Mouse (Mus musculus) intestine, embryonic 15.5 days (tissue): ENCODE data around the gene Zfp62. TPM values are rescaled to one million over a fixed set of nuclear protein-coding genes. Genes with fewer than 3 reads are reported as not detected.

ENCODE experiments used
- ATAC-seq: fragments of 200-750 bp; cut with Nextera tagmentation; 2 replicates; pipeline ENCODE4 v1.8.0; 2017; ENCODE audit warnings: moderate TSS enrichment, moderate library complexity
- H3K27ac ChIP-seq: fragments of 300-500 bp; sonication (generic); 2 replicates; pipeline ENCODE4 v1.5.1; 2015; ENCODE audit warnings: mild to moderate bottlenecking, inconsistent platforms
- H3K27me3 ChIP-seq: fragments of 300-500 bp; sonication (generic); replicated peaks from 2 replicates; pipeline ENCODE4 v1.6.1; 2015; ENCODE audit warnings: inconsistent platforms
- H3K36me3 ChIP-seq: fragments of 300-500 bp; sonication (generic); 2 replicates; pipeline ENCODE4 v1.6.1; 2015; ENCODE audit warnings: inconsistent platforms
- H3K4me1 ChIP-seq: fragments of 300-500 bp; sonication (generic); replicated peaks from 2 replicates; pipeline ENCODE4 v1.6.1; 2015; ENCODE audit warnings: inconsistent platforms
- H3K4me2 ChIP-seq: fragments of 300-500 bp; sonication (generic); replicated peaks from 2 replicates; pipeline ENCODE4 v1.6.1; 2015; ENCODE audit warnings: mild to moderate bottlenecking, inconsistent platforms
- H3K4me3 ChIP-seq: fragments of 300-500 bp; sonication (generic); replicated peaks from 2 replicates; pipeline ENCODE4 v1.5.1; 2015; ENCODE audit warnings: inconsistent platforms
- H3K9ac ChIP-seq: fragments of 300-500 bp; sonication (generic); 2 replicates; pipeline ENCODE4 v1.6.1; 2015; ENCODE audit warnings: inconsistent platforms
- H3K9me3 ChIP-seq: fragments of 300-500 bp; sonication (generic); 2 replicates; pipeline ENCODE4 v1.6.1; 2016; ENCODE audit warnings: inconsistent platforms
- WGBS: fragments of 180-500 bp; shearing (Covaris S2); methylation state at CpG from one replicate; pipeline ENCODE4 v1.1.7; 2015; 5-methylcytosine and 5-hydroxymethylcytosine counted together
- polyA plus RNA-seq: library from polyadenylated mRNA; unstranded; fragments of >200 nt; fragmentation: Nextera tagmentation; extraction: Ambion mirVana; gene quantifications from 2 replicates; pipeline ENCODE4 v1.2.1, GENCODE M21; 2015

Gene Zfp62
- polyA plus RNA-seq, 1 experiment from 2014 or later: 28.6 TPM

- H3K4me1 ChIP-seq: peaks cover 29% of the 10 kb centered on the region
- peak overlapping the region; percentile 96 for H3K27ac ChIP-seq
- no peaks in the 10 kb centered on the region for H3K36me3 ChIP-seq
- H3K9ac ChIP-seq: peak overlapping the region; percentile 60
- no peaks in the 10 kb centered on the region for H3K9me3 ChIP-seq
- under 1% methylated on average over 4 of the region's 4 CpGs for WGBS
- no peak; the same call in 1 of the 2 replicates for ATAC-seq
- no peaks in the 10 kb centered on the region for H3K27me3 ChIP-seq
- peak overlapping the region; percentile 55 for H3K4me3 ChIP-seq
- peak overlapping the region; percentile 70 for H3K4me2 ChIP-seq
These were observed 41.5 kb downstream of the Zfp62 start for GRCm38 (mm10) chr11:49244595-49244930.

- no peaks in the 10 kb centered on the region for H3K36me3 ChIP-seq
- no peak for ATAC-seq
These were observed 42.1 kb downstream of the Zfp62 start for GRCm38 (mm10) chr11:49245176-49245575.

GRCm38 (mm10) chr11:49245634-49246415, 42.7 kb downstream of the Zfp62 start:
- no peak for ATAC-seq
- H3K4me1 ChIP-seq: peaks cover 35% of the 10 kb centered on the region

More at GRCm38 (mm10) chr11:49245176-49245575, 42.1 kb downstream of the Zfp62 start:
- 21% methylated on average over 7 of the region's 7 CpGs for WGBS
- Histone ChIP-seq H3K9me3 (no peaks in the 10 kb centered on the region), H3K27ac (peak overlapping the region; percentile 62), H3K4me3 (peak overlapping the region; percentile 29), H3K9ac (no peak overlapping the region), H3K4me1 (peaks cover 35% of the 10 kb centered on the region), H3K4me2 (peak overlapping the region; percentile 70), H3K27me3 (no peaks in the 10 kb centered on the region)

GRCm38 (mm10) chr11:49246523-49246922, 43.4 kb downstream of the Zfp62 start:
- H3K4me3 ChIP-seq: no peak overlapping the region
- H3K9ac ChIP-seq: no peak overlapping the region
- H3K36me3 ChIP-seq: no peaks in the 10 kb centered on the region
- 78% methylated on average over 4 of the region's 4 CpGs for WGBS
- 0 out of 2 replicates have a peak overlapping the region, but pooled peaks have one; percentile 44 for H3K27ac ChIP-seq
- H3K27me3 ChIP-seq: no peaks in the 10 kb centered on the region
- no peak for ATAC-seq
- peaks cover 38% of the 10 kb centered on the region for H3K4me1 ChIP-seq
- no peaks in the 10 kb centered on the region for H3K9me3 ChIP-seq
- peak overlapping the region; percentile 70 for H3K4me2 ChIP-seq

More at GRCm38 (mm10) chr11:49245634-49246415, 42.7 kb downstream of the Zfp62 start:
- Histone ChIP-seq H3K27ac (peak overlapping the region; percentile 62), H3K27me3 (no peaks in the 10 kb centered on the region), H3K9ac (no peak overlapping the region), H3K36me3 (no peaks in the 10 kb centered on the region), H3K4me3 (peak overlapping the region; percentile 29), H3K4me2 (peak overlapping the region; percentile 70), H3K9me3 (no peaks in the 10 kb centered on the region)
- WGBS: 32% methylated on average over 12 of the region's 12 CpGs

GRCm38 (mm10) chr11:49247255-49247654, 44.2 kb downstream of the Zfp62 start:
- Histone ChIP-seq H3K4me2 (peak overlapping the region; percentile 70), H3K4me1 (peaks cover 42% of the 10 kb centered on the region), H3K9me3 (no peaks in the 10 kb centered on the region), H3K4me3 (no peak overlapping the region), H3K9ac (no peak overlapping the region), H3K36me3 (no peaks in the 10 kb centered on the region), H3K27me3 (no peaks in the 10 kb centered on the region), H3K27ac (peak overlapping the region; percentile 44; the same call in 1 of the 2 replicates)
- WGBS: 24% methylated on average over 2 of the region's 2 CpGs
- no peak for ATAC-seq

GRCm38 (mm10) chr11:49248226-49248973, 45.3 kb downstream of the Zfp62 start:
- Histone ChIP-seq H3K27ac (peak overlapping the region; percentile 94), H3K9ac (no peak overlapping the region), H3K4me1 (peaks cover 42% of the 10 kb centered on the region), H3K27me3 (no peaks in the 10 kb centered on the region), H3K36me3 (no peaks in the 10 kb centered on the region), H3K4me2 (no peak overlapping the region), H3K4me3 (no peak overlapping the region), H3K9me3 (no peaks in the 10 kb centered on the region)
- ATAC-seq: no peak
- WGBS: 47% methylated on average over 6 of the region's 6 CpGs

GRCm38 (mm10) chr11:49248974-49249700, 46.0 kb downstream of the Zfp62 start:
- 73% methylated on average over 6 of the region's 6 CpGs for WGBS
- no peak overlapping the region for H3K9ac ChIP-seq
- no peak for ATAC-seq

GRCm38 (mm10) chr11:49249811-49250421, 46.8 kb downstream of the Zfp62 start:
- Histone ChIP-seq H3K4me1 (peaks cover 42% of the 10 kb centered on the region), H3K9me3 (no peaks in the 10 kb centered on the region), H3K27ac (peak overlapping the region; percentile 94), H3K9ac (peak overlapping the region; percentile 86), H3K4me3 (peak overlapping the region; percentile 70), H3K4me2 (peak overlapping the region; percentile 82), H3K36me3 (0 out of 2 replicates have a peak, but pooled peaks cover 4% of the 10 kb centered on the region), H3K27me3 (no peaks in the 10 kb centered on the region)
- 19% methylated on average over 10 of the region's 10 CpGs for WGBS
- ATAC-seq: peak; percentile 14

More at GRCm38 (mm10) chr11:49248974-49249700, 46.0 kb downstream of the Zfp62 start:
- peak overlapping the region; percentile 82 for H3K4me2 ChIP-seq
- H3K4me3 ChIP-seq: no peak overlapping the region
- H3K27me3 ChIP-seq: no peaks in the 10 kb centered on the region
- H3K36me3 ChIP-seq: no peaks in the 10 kb centered on the region
- peaks cover 42% of the 10 kb centered on the region for H3K4me1 ChIP-seq
- no peaks in the 10 kb centered on the region for H3K9me3 ChIP-seq
- H3K27ac ChIP-seq: peak overlapping the region; percentile 94

- ATAC-seq: peak; percentile 97
- WGBS: 1% methylated on average over 44 of the region's 45 CpGs
- H3K4me3 ChIP-seq: peak overlapping the region; percentile 70
- peak overlapping the region; percentile 94 for H3K27ac ChIP-seq
- H3K4me1 ChIP-seq: peaks cover 36% of the 10 kb centered on the region
- H3K9me3 ChIP-seq: no peaks in the 10 kb centered on the region
- peak overlapping the region; percentile 86 for H3K9ac ChIP-seq
- 0 out of 2 replicates have a peak, but pooled peaks cover 4% of the 10 kb centered on the region for H3K36me3 ChIP-seq
- no peaks in the 10 kb centered on the region for H3K27me3 ChIP-seq
- peak overlapping the region; percentile 82 for H3K4me2 ChIP-seq
These were observed 47.6 kb downstream of the Zfp62 start for GRCm38 (mm10) chr11:49250422-49251379.

- WGBS: 49% methylated on average over 7 of the region's 7 CpGs
- no peak overlapping the region for H3K27ac ChIP-seq
- no peak for ATAC-seq
These were observed 48.3 kb downstream of the Zfp62 start for GRCm38 (mm10) chr11:49251380-49251761.

GRCm38 (mm10) chr11:49252048-49252447, 49.0 kb downstream of the Zfp62 start:
- H3K4me2 ChIP-seq: peak overlapping the region; percentile 82
- peak overlapping the region; percentile 3; the same call in 1 of the 2 replicates for H3K9ac ChIP-seq
- no peaks in the 10 kb centered on the region for H3K27me3 ChIP-seq
- peaks cover 31% of the 10 kb centered on the region for H3K4me1 ChIP-seq
- 0 out of 2 replicates have a peak, but pooled peaks cover 4% of the 10 kb centered on the region for H3K36me3 ChIP-seq
- WGBS: 89% methylated on average over 5 of the region's 5 CpGs
- H3K27ac ChIP-seq: no peak overlapping the region
- no peak overlapping the region for H3K4me3 ChIP-seq
- ATAC-seq: no peak
- no peaks in the 10 kb centered on the region for H3K9me3 ChIP-seq

More at GRCm38 (mm10) chr11:49251380-49251761, 48.3 kb downstream of the Zfp62 start:
- peak overlapping the region; percentile 86 for H3K9ac ChIP-seq
- H3K27me3 ChIP-seq: no peaks in the 10 kb centered on the region
- peak overlapping the region; percentile 82 for H3K4me2 ChIP-seq
- H3K4me3 ChIP-seq: peak overlapping the region; percentile 70
- peaks cover 36% of the 10 kb centered on the region for H3K4me1 ChIP-seq
- no peaks in the 10 kb centered on the region for H3K9me3 ChIP-seq
- H3K36me3 ChIP-seq: 0 out of 2 replicates have a peak, but pooled peaks cover 4% of the 10 kb centered on the region
